Mouse (Mus musculus) spleen, adult 2 months (tissue): ENCODE results near the gene Arhgef12. TPM values are rescaled to one million over a fixed set of nuclear protein-coding genes. Genes with fewer than 3 reads are reported as not detected.

Source experiments
- DNase-seq, 2 experiments: peaks; one replicate each; pipeline versions ENCODE4 v3.0.0 to v3.0.0-alpha.2; 2012 to 2021; ENCODE audit warnings: low spot score in 2 of 2, low read depth in 1 of 2
- H3K27ac ChIP-seq: fragments of 200-500 bp; 2 replicates; pipeline ENCODE4 v1.5.1; 2012; ENCODE audit warnings: low read length, inconsistent platforms; ENCODE audit not compliant: insufficient read depth
- H3K27me3 ChIP-seq: fragments of 200-500 bp; 2 replicates; pipeline ENCODE4 v1.6.1; 2012; ENCODE audit warnings: mild to moderate bottlenecking, moderate library complexity, low read length, inconsistent platforms; ENCODE audit not compliant: control insufficient read depth, insufficient read depth
- H3K36me3 ChIP-seq: fragments of 200-500 bp; 2 replicates; pipeline ENCODE4 v1.6.1; 2012; ENCODE audit warnings: mild to moderate bottlenecking, low read length, inconsistent platforms; ENCODE audit not compliant: control insufficient read depth, insufficient read depth
- H3K4me1 ChIP-seq: fragments of 200-500 bp; 2 replicates; pipeline ENCODE4 v1.6.1; 2011; ENCODE audit warnings: inconsistent platforms; ENCODE audit not compliant: control insufficient read depth, insufficient read depth, insufficient read length
- H3K4me3 ChIP-seq: fragments of 200-500 bp; 2 replicates; pipeline ENCODE4 v1.5.1; 2011; ENCODE audit warnings: mild to moderate bottlenecking, inconsistent platforms; ENCODE audit not compliant: insufficient read depth, insufficient read length; ENCODE audit errors: extremely low read depth
- CTCF ChIP-seq: fragments of 200-500 bp; IDR thresholded peaks from 2 replicates; pipeline ENCODE4 v1.5.1; 2011; ENCODE audit warnings: mild to moderate bottlenecking, inconsistent platforms; ENCODE audit not compliant: insufficient read depth, insufficient read length, insufficient replicate concordance; ENCODE audit errors: extremely low read depth
- POLR2A ChIP-seq: fragments of 200-500 bp; IDR thresholded peaks from 2 replicates; pipeline ENCODE4 v1.6.1; 2011; ENCODE audit warnings: low read depth, low read length, inconsistent platforms
- WGBS: fragments of 180-500 bp; shearing (Covaris S2); methylation state at CpG from one replicate; pipeline ENCODE4 v1.1.7; 2018; 5-methylcytosine and 5-hydroxymethylcytosine counted together
- polyA plus RNA-seq: library from polyadenylated mRNA; depleted of rRNA; stranded (reverse); fragments of >200 nt; gene quantifications from 2 replicates; pipeline ENCODE4 v1.2.3, GENCODE M21; 2012

Gene Arhgef12
- polyA plus RNA-seq, 1 experiment, result 9.0 TPM

DNA sequence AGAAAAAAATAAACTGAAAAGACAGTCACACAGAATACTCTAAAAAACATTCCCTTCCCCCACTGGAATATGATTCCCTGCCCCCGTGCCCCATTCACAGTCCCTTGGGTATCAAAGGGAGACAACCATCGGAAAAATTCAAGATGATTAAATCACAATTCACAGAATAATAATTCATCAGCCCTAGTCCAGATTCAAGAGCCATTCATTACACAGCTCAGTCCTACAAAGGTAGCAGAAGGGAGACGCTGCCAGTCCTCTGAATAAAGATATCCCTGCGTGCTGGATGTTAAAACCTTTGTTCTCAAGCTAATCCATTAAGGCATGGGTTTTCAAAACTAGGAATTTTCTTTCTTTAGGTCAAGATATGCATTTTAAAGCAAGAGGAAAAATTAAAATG is 36.5 kb downstream of the Arhgef12 start:
- Histone ChIP-seq H3K4me1 (no peaks in the 10 kb centered on the region), H3K36me3 (no peaks in the 10 kb centered on the region), H3K4me3 (no peak overlapping the region), H3K27me3 (no peaks in the 10 kb centered on the region), H3K27ac (no peak overlapping the region)
- no peak for DNase-seq
- TF ChIP-seq CTCF (no peak), POLR2A (no peak)
- 96% methylated on average over 4 of the region's 4 CpGs for WGBS

DNA sequence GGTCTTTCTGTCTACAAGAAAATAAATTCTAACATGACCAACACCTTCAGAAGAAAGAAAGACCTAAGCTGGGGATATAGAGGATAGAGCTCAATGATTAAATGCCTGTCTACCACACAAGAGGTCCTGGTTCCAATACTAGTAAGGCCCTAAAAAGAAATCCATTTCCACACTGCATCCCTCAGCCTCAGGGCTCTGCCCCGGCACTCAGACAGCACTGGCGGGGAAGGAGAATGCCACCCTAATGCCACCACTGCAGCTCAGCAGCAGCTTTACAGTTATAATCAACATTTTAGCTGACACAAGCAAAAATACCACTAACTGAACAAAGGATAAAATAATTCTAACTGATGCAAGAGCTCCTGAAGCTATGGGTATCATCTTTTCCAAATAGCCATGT is 36.9 kb downstream of the Arhgef12 start:
- no peak for TF ChIP-seq CTCF
- no peak for TF ChIP-seq POLR2A
- WGBS, result 92% methylated on average over 2 of the region's 2 CpGs
- Histone ChIP-seq H3K4me1 (no peaks in the 10 kb centered on the region), H3K36me3 (no peaks in the 10 kb centered on the region), H3K27me3 (no peaks in the 10 kb centered on the region), H3K27ac (no peak overlapping the region), H3K4me3 (no peak overlapping the region)
- DNase-seq, result no peak

DNA sequence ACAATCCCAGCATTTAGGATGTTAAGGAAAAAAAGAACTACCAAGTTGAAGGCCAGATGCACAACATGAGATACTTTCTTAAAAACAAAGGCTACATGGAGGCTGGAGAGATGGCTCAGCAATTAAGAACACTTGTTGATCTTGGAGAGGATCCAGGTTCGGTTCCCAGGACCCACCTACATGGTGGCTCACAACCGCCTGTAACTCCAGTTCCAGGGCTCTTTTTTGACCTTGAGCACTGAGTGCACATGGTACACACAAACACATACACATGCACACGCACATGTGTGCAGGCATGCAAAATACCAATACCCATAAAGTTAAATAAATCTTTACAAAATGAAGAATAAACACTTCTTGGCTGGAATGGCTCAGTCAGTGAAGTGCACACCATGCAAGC is 39.1 kb downstream of the Arhgef12 start:
- H3K27me3 ChIP-seq, result no peaks in the 10 kb centered on the region
- TF ChIP-seq POLR2A (no peak), CTCF (no peak)
- no peak overlapping the region for H3K27ac ChIP-seq
- 89% methylated on average over 3 of the region's 3 CpGs for WGBS
- DNase-seq, result no peak
- no peaks in the 10 kb centered on the region for H3K36me3 ChIP-seq
- H3K4me3 ChIP-seq, result no peak overlapping the region
- H3K4me1 ChIP-seq, result no peaks in the 10 kb centered on the region

DNA sequence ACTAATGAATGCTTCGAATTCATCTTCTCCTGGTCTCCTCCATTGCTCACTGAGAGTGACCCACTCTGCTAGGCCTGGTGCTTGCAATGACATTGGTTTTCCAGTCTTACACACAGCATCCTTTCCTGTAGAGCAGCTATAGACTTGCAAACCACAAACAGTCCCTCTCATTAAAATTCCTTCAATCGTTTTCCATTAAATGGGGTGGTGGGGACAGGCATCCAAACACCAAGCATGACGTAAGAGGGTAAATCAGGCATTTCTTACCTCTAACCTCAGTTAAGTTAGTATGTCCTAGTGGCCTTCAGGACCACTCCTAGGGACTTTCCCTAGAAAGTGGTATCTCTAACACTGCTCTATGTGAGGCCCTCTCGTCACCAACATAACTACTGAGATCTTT is 41.8 kb downstream of the Arhgef12 start:
- 91% methylated on average over 4 of the region's 4 CpGs for WGBS
- Histone ChIP-seq H3K4me3 (no peak overlapping the region), H3K27me3 (no peaks in the 10 kb centered on the region), H3K4me1 (no peaks in the 10 kb centered on the region), H3K27ac (no peak overlapping the region), H3K36me3 (no peaks in the 10 kb centered on the region)
- DNase-seq, result no peak
- TF ChIP-seq POLR2A, result no peak
- no peak for TF ChIP-seq CTCF

DNA sequence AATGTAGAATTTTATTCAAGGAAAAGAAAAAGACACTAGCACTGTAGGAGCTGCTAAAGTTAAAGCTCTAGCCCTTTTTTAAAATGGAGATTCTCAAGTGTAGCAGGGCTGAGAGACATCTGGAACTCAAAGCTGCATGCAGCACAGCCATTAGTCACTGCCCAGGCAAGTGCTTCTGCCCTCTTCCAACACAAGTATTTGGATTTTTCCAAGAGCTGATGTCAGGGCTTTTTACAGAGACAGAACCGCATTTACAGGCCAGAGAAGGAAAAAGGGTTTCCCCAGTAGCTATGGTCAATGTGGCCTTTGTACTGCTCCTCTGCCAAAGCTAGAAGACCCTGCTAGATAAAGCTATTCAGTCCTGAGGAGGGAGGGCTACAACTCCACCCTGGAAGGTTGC is 45.5 kb downstream of the Arhgef12 start:
- H3K4me3 ChIP-seq, result no peak overlapping the region
- DNase-seq, result no peak
- 91% methylated on average over 1 of the region's 1 CpGs for WGBS
- no peaks in the 10 kb centered on the region for H3K27me3 ChIP-seq
- no peak for TF ChIP-seq POLR2A
- no peak for TF ChIP-seq CTCF
- H3K27ac ChIP-seq, result no peak overlapping the region
- no peaks in the 10 kb centered on the region for H3K4me1 ChIP-seq
- H3K36me3 ChIP-seq, result no peaks in the 10 kb centered on the region

DNA sequence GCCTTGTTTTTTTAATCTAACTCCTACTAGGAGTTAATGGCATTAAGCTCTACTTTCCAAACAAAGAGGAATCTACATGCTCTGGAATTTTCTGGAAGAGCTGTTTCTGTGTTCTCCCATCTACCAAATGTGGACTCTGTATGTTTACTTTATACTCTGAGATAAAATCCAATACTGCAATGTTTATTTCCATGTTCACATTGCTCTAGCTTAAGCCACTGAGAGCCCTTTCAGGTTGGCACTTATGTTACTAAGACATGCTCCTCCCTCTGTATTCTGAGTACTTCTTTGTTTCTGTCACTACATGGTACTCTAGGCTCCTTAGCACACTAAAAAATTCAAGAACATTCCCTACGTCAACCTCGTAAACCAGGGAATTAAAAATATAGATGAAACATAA is 56.6 kb downstream of the Arhgef12 start:
- Histone ChIP-seq H3K27me3 (no peaks in the 10 kb centered on the region), H3K36me3 (no peaks in the 10 kb centered on the region), H3K4me3 (no peak overlapping the region), H3K4me1 (no peaks in the 10 kb centered on the region), H3K27ac (no peak overlapping the region)
- WGBS, result 98% methylated on average over 2 of the region's 2 CpGs
- TF ChIP-seq POLR2A, result no peak
- no peak for TF ChIP-seq CTCF
- DNase-seq, result no peak

DNA sequence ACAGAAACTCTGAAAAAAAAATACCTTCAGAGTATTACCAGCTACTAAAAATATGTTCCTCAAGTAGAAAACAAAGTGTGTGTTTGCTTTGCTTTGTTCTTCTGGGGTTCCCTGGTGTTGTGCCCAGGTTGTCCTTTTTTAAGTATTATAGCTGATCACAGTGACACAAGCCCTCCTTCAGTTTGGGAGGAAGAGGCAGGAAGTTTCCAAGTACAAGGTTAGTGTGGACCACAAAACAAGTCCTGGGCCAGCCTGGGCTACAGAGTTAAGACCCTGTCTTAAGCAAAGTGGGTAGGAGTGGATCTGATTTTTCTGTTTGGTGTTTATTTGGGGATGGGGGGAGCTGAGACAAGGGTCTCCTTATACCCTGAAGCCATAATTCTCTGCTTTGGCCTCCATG is 62.6 kb downstream of the Arhgef12 start:
- no peak for TF ChIP-seq CTCF
- no peaks in the 10 kb centered on the region for H3K27me3 ChIP-seq
- no peaks in the 10 kb centered on the region for H3K4me1 ChIP-seq
- no peak overlapping the region for H3K27ac ChIP-seq
- no peak overlapping the region for H3K4me3 ChIP-seq
- H3K36me3 ChIP-seq, result no peaks in the 10 kb centered on the region
- no peak for DNase-seq
